Mouse (Mus musculus) heart, embryonic 14.5 days (tissue): ENCODE measurements around the gene Fkbp9. TPM values are rescaled to one million over a fixed set of nuclear protein-coding genes. Genes with fewer than 3 reads are reported as not detected.

Experiments
- ATAC-seq: fragments of 200-750 bp; cut with Nextera tagmentation; 2 replicates; pipeline ENCODE4 v1.8.0; 2017; ENCODE audit warnings: low read depth, moderate TSS enrichment; ENCODE audit not compliant: insufficient number of reproducible peaks, insufficient read depth, low FRiP score
- H3K27ac ChIP-seq, 2 experiments: fragments of 200-500 bp in 1 of 2; fragments of 300-500 bp in 1 of 2; sonication (generic) in 1 of 2; replicated peaks in 1 of 2; 2 replicates each; pipeline ENCODE4 v1.5.1; 2012 to 2014; ENCODE audit warnings: low read depth in 2 of 2, low read length in 2 of 2, control low read depth in 1 of 2, mild to moderate bottlenecking in 1 of 2, mixed read lengths in 1 of 2; ENCODE audit not compliant: control insufficient read depth in 1 of 2, insufficient read depth in 1 of 2
- H3K27me3 ChIP-seq: fragments of 300-500 bp; sonication (generic); 2 replicates; pipeline ENCODE4 v1.6.1; 2014; ENCODE audit warnings: mild to moderate bottlenecking, low read length, control low read depth; ENCODE audit not compliant: control insufficient read depth, insufficient read depth
- H3K36me3 ChIP-seq: fragments of 300-500 bp; sonication (generic); 2 replicates; pipeline ENCODE4 v1.6.1; 2014; ENCODE audit warnings: mild to moderate bottlenecking, control low read depth, low read length, mixed read lengths; ENCODE audit not compliant: control insufficient read depth, insufficient read depth
- H3K4me1 ChIP-seq, 2 experiments: fragments of 200-500 bp in 1 of 2; fragments of 300-500 bp in 1 of 2; sonication (generic) in 1 of 2; 2 replicates each; pipeline ENCODE4 v1.6.1; 2012 to 2014; ENCODE audit warnings: low read length in 2 of 2, control low read depth in 1 of 2, mixed read lengths in 1 of 2; ENCODE audit not compliant: control insufficient read depth in 2 of 2, insufficient read depth in 2 of 2
- H3K4me2 ChIP-seq: fragments of 300-500 bp; sonication (generic); 2 replicates; pipeline ENCODE4 v1.6.1; 2014; ENCODE audit warnings: mild to moderate bottlenecking, low read length
- H3K4me3 ChIP-seq, 2 experiments: fragments of 200-500 bp in 1 of 2; fragments of 300-500 bp in 1 of 2; sonication (generic) in 1 of 2; 2 replicates each; pipeline ENCODE4 v1.5.1; 2012 to 2014; ENCODE audit warnings: low read length in 2 of 2, mild to moderate bottlenecking in 2 of 2, control low read depth in 1 of 2, low read depth in 1 of 2, moderate library complexity in 1 of 2; ENCODE audit not compliant: control insufficient read depth in 1 of 2, insufficient read depth in 1 of 2
- H3K9ac ChIP-seq: fragments of 300-500 bp; sonication (generic); 2 replicates; pipeline ENCODE4 v1.6.1; 2014; ENCODE audit warnings: mild to moderate bottlenecking, low read length
- H3K9me3 ChIP-seq: fragments of 300-500 bp; sonication (generic); 2 replicates; pipeline ENCODE4 v1.6.1; 2016; ENCODE audit warnings: low read length, control low read depth; ENCODE audit not compliant: control insufficient read depth
- WGBS: fragments of 180-500 bp; shearing (Covaris S2); extraction: QIAGEN DNeasy Blood & Tissue Kit; methylation state at CpG from one replicate; pipeline ENCODE4 v1.1.7; 2014; 5-methylcytosine and 5-hydroxymethylcytosine counted together
- polyA plus RNA-seq: library from polyadenylated mRNA; unstranded; fragments of >200 nt; fragmentation: Nextera tagmentation; extraction: Ambion mirVana; gene quantifications from 2 replicates; pipeline ENCODE4 v1.2.1, GENCODE M21; 2014

The Fkbp9 gene
- polyA plus RNA-seq, 1 experiment from 2014 or later = 147 TPM

- Histone ChIP-seq H3K9ac (no peak overlapping the region), H3K9me3 (no peaks in the 10 kb centered on the region), H3K4me2 (no peak overlapping the region), H3K27ac (no peak overlapping the region), H3K4me1 (peaks cover 17 to 36% of the 10 kb centered on the region in 2 experiments), H3K4me3 (no peak overlapping the region), H3K36me3 (no peaks in the 10 kb centered on the region), H3K27me3 (no peaks in the 10 kb centered on the region)
- no peak for ATAC-seq
- 90% methylated on average over 5 of the region's 5 CpGs for WGBS
These were observed 73.6 kb downstream of the Fkbp9 start for GRCm38 (mm10) chr6:56905486-56905885.

GRCm38 (mm10) chr6:56906121-56906846 lies 74.4 kb downstream of the Fkbp9 start:
- H3K27me3 ChIP-seq = no peaks in the 10 kb centered on the region
- no peak overlapping the region for H3K4me3 ChIP-seq
- ATAC-seq = no peak
- H3K27ac ChIP-seq = no peak overlapping the region
- no peak overlapping the region for H3K9ac ChIP-seq
- H3K4me2 ChIP-seq = no peak overlapping the region
- H3K9me3 ChIP-seq = no peaks in the 10 kb centered on the region
- H3K36me3 ChIP-seq = no peaks in the 10 kb centered on the region
- WGBS = 72% methylated on average over 8 of the region's 8 CpGs
- peaks cover 17 to 30% of the 10 kb centered on the region in 2 experiments for H3K4me1 ChIP-seq

GRCm38 (mm10) chr6:56907973-56908372 lies 76.1 kb downstream of the Fkbp9 start:
- Histone ChIP-seq H3K4me2 (no peak overlapping the region), H3K27ac (no peak overlapping the region), H3K4me3 (no peak overlapping the region), H3K36me3 (no peaks in the 10 kb centered on the region), H3K9me3 (no peaks in the 10 kb centered on the region), H3K4me1 (peaks cover 11 to 19% of the 10 kb centered on the region in 2 experiments), H3K27me3 (no peaks in the 10 kb centered on the region), H3K9ac (no peak overlapping the region)
- ATAC-seq = no peak
- WGBS = 91% methylated on average over 3 of the region's 3 CpGs

DNA sequence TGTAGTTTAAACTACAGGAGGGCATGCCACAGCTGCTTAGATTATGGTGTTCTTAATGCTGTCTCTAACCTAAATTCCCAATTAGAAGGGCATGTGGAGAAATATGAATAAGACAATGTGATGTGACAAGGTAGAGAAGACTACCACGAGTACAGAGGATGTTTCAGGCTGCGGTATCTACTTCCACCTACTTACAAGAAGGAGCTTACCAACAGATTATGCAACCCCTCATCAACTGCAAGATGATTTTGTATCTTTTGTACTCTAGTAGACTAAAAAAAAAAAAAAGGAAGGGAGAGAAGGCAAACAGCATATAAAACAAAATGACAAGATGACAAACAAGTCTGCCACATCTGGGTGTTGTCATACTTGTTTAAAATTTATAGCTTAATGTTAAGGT lies 76.5 kb downstream of the Fkbp9 start:
- Histone ChIP-seq H3K4me3 (no peak overlapping the region), H3K4me2 (no peak overlapping the region), H3K27me3 (no peaks in the 10 kb centered on the region), H3K4me1 (peaks cover 8 to 16% of the 10 kb centered on the region in 2 experiments), H3K9me3 (no peaks in the 10 kb centered on the region), H3K36me3 (no peaks in the 10 kb centered on the region), H3K27ac (no peak overlapping the region), H3K9ac (no peak overlapping the region)
- 86% methylated on average over 2 of the region's 2 CpGs for WGBS
- no peak for ATAC-seq

DNA sequence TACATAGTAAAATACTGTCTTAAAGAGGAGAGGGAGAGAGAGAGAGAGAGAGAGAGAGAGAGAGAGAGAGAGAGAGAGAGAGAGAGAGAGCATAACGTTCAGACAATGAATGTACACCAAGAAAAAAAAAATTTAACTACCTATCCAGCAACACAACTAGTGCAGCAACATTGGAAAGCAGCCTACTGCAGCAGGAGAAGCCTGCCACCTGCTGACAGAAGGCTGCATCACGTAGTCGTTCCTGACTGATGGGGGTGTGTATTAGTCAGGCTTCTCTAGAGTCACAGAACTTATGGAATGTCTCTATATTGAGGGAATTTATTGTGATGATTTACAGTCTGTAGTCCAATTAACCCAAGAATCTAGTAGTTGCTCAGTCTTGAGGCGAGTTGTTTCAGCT lies 77.1 kb downstream of the Fkbp9 start:
- Histone ChIP-seq H3K9ac (no peak overlapping the region), H3K27ac (no peak overlapping the region), H3K4me2 (no peak overlapping the region), H3K4me3 (no peak overlapping the region), H3K9me3 (no peaks in the 10 kb centered on the region), H3K27me3 (no peaks in the 10 kb centered on the region), H3K4me1 (peaks cover 5 to 11% of the 10 kb centered on the region in 2 experiments), H3K36me3 (no peaks in the 10 kb centered on the region)
- 10% methylated on average over 4 of the region's 4 CpGs for WGBS
- ATAC-seq = no peak

DNA sequence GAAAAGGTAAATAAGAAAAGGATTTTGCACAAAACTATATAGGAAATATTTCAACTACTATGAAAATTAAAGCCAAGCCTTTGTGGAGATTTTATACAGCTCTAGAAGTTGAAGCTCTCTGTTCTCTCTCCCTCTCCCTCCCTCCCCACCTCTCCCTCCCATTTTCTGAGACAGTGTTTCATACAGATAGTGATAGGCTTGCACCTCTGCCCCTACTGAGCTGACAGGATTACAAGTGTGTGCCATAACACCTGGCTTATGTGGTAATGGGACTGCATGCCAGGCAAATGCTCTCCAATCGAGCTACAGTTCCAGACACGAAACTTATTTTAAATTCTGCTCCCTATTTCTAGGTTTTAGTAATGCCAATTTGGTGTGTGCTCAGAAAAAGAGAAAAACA lies 79.1 kb downstream of the Fkbp9 start:
- H3K27me3 ChIP-seq = no peaks in the 10 kb centered on the region
- no peak for ATAC-seq
- no peaks in the 10 kb centered on the region; a peak in 1 of 4 replicates for H3K4me1 ChIP-seq
- H3K4me3 ChIP-seq = no peak overlapping the region
- no peak overlapping the region for H3K4me2 ChIP-seq
- H3K36me3 ChIP-seq = no peaks in the 10 kb centered on the region
- no peaks in the 10 kb centered on the region for H3K9me3 ChIP-seq
- H3K9ac ChIP-seq = no peak overlapping the region
- H3K27ac ChIP-seq = no peak overlapping the region
- WGBS = 69% methylated on average over 2 of the region's 2 CpGs

GRCm38 (mm10) chr6:56913092-56913858 lies 81.4 kb downstream of the Fkbp9 start:
- H3K9me3 ChIP-seq = no peaks in the 10 kb centered on the region
- H3K4me1 ChIP-seq = peaks cover 7 to 17% of the 10 kb centered on the region in 2 experiments
- 80% methylated on average over 2 of the region's 2 CpGs for WGBS
- no peaks in the 10 kb centered on the region for H3K36me3 ChIP-seq
- H3K4me2 ChIP-seq = no peak overlapping the region
- no peak for ATAC-seq
- no peaks in the 10 kb centered on the region for H3K27me3 ChIP-seq
- no peak overlapping the region for H3K4me3 ChIP-seq
- H3K9ac ChIP-seq = no peak overlapping the region
- no peak overlapping the region for H3K27ac ChIP-seq
